In the genomic region with DNA sequence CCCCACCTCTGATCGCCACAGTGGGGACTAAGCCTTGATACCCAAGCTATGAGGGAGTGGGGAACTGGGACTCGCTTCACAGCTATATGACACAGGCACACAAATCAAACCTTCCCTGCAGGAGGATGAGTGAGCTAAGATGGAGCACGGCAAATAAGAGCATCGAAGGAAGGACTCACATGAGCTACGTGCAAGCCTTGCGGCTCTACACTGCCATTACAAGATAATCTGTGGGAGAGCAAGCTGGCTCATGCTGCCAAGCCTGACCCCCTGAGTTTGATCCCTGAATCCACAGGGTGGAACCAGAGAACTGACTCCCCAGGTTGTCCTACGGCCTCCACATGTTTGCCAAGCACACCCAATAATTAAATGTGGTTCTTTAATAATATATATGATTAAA, we compare ENCODE assay signal across 20 mouse cellular contexts.
"Had no signal": no experiment of that assay in that cellular context is flagged by ENCODE, and none has a peak within 500 bp of the region (broad histone marks: within the 10 kb centered on the region; RNA-seq: fewer than 3 reads in every experiment).

No protein-coding gene starts in this region.

- ATAC-seq: liver, postnatal 0 days; midbrain, embryonic 13.5 days; midbrain, embryonic 15.5 days had no signal

- DNase-seq: liver, embryonic 13.5 days; liver, postnatal 0 days; lung, embryonic 14.5 days; lung, postnatal 10 days; lung, postnatal 36 days; retina, postnatal 1 day; right cerebral cortex, adult 18-20 months; right cerebral cortex, postnatal 25 days; right cerebral cortex, postnatal 4 days; spleen, adult 18-20 months; thymus, adult 2 months; thymus, postnatal 25 days; thymus, postnatal 4 days had no signal

- H3K9me3 ChIP-seq: liver, embryonic 13.5 days; liver, embryonic 15.5 days; megakaryocyte, embryonic 14.5 days; midbrain, embryonic 13.5 days; midbrain, embryonic 15.5 days; neural tube, embryonic 12.5 days; neural tube, embryonic 15.5 days had no signal

- H3K4me3 ChIP-seq: liver, embryonic 13.5 days; liver, embryonic 15.5 days; megakaryocyte, embryonic 14.5 days; midbrain, embryonic 13.5 days; midbrain, embryonic 15.5 days; myocyte; neural tube, embryonic 12.5 days; neural tube, embryonic 15.5 days had no signal

- H3K36me3 ChIP-seq: liver, embryonic 13.5 days; liver, embryonic 15.5 days; midbrain, embryonic 13.5 days; midbrain, embryonic 15.5 days; neural tube, embryonic 12.5 days; neural tube, embryonic 15.5 days had no signal

- H3K27me3 ChIP-seq: liver, embryonic 13.5 days; liver, embryonic 15.5 days; midbrain, embryonic 13.5 days; midbrain, embryonic 15.5 days; neural tube, embryonic 12.5 days; neural tube, embryonic 15.5 days had no signal

- H3K4me1 ChIP-seq: liver, embryonic 13.5 days; liver, embryonic 15.5 days had no signal
